Mouse (Mus musculus) T-cell, adult 2 months (primary cell): ENCODE results near the gene Ifi211.
A peak's percentile ranks its signal among the peaks of the same experiment; 100 is the strongest.
"Not testable (repeated sequence)": the region's sequence is repeated elsewhere in the genome, so short reads cannot be mapped to it uniquely, and the experiment has no call there.

ENCODE experiments used
- DNase-seq: peaks from one replicate; pipeline ENCODE4 v3.0.0; 2022; ENCODE audit warnings: low spot score

Gene Ifi211

GRCm38 (mm10) chr1:173912548-173913255 lies at the start of gene Ifi211:
Gene Ifi211 (minus strand): TSS chr1:173913046.
- DNase-seq: not testable (repeated sequence)

GRCm38 (mm10) chr1:173961491-173961890 lies 48.6 kb upstream of the Ifi211 start:
- DNase-seq: not testable (repeated sequence)

- DNase-seq: not testable (repeated sequence)
Observed at GRCm38 (mm10) chr1:173959998-173960397, 47.2 kb upstream of the Ifi211 start.

- not testable (repeated sequence) for DNase-seq
Observed at GRCm38 (mm10) chr1:173955839-173956527, 43.1 kb upstream of the Ifi211 start.

- no peak for DNase-seq
Observed at GRCm38 (mm10) chr1:173955071-173955796, 42.4 kb upstream of the Ifi211 start.

GRCm38 (mm10) chr1:173953563-173953962 lies 40.7 kb upstream of the Ifi211 start:
- no peak for DNase-seq

GRCm38 (mm10) chr1:173949044-173949443 lies 36.2 kb upstream of the Ifi211 start:
- DNase-seq: peak; percentile 45

GRCm38 (mm10) chr1:173942780-173943066 lies 29.9 kb upstream of the Ifi211 start:
- DNase-seq: not testable (repeated sequence)

GRCm38 (mm10) chr1:173941924-173942779 lies 29.3 kb upstream of the Ifi211 start, which contains the start of the genes Mndal and Ifi203:
Gene Mndal (minus strand): TSS chr1:173942491.
Gene Ifi203 (minus strand): TSS chr1:173942672.
- peak; percentile 14 for DNase-seq

- DNase-seq: not testable (repeated sequence)
Observed at GRCm38 (mm10) chr1:173941522-173941921, 28.7 kb upstream of the Ifi211 start.

GRCm38 (mm10) chr1:173919279-173919678 lies 6.4 kb upstream of the Ifi211 start:
- not testable (repeated sequence) for DNase-seq

- no peak for DNase-seq
Observed at GRCm38 (mm10) chr1:173914559-173914958, 1.7 kb upstream of the Ifi211 start.

GRCm38 (mm10) chr1:173913256-173913791 lies 478 bp upstream of the Ifi211 start:
- DNase-seq: not testable (repeated sequence)

- no peak for DNase-seq
Observed at GRCm38 (mm10) chr1:173911808-173912464, 910 bp downstream of the Ifi211 start.

GRCm38 (mm10) chr1:173908390-173908789 lies 4.5 kb downstream of the Ifi211 start:
- not testable (repeated sequence) for DNase-seq

- DNase-seq: peak; percentile 23
Observed at GRCm38 (mm10) chr1:173905885-173906284, 7.0 kb downstream of the Ifi211 start.

GRCm38 (mm10) chr1:173889741-173890140 lies 23.1 kb downstream of the Ifi211 start:
- not testable (repeated sequence) for DNase-seq

- not testable (repeated sequence) for DNase-seq
Observed at GRCm38 (mm10) chr1:173887026-173887787, 25.6 kb downstream of the Ifi211 start.

- DNase-seq: peak; percentile 14
Observed at GRCm38 (mm10) chr1:173880004-173880666, 32.7 kb downstream of the Ifi211 start.
